Mouse (Mus musculus): ENCODE data around the gene Hspb1. TPM values are rescaled to one million over a fixed set of nuclear protein-coding genes. Genes with fewer than 3 reads are reported as not detected.

The Hspb1 gene
- polyA plus RNA-seq, 1 experiment from 2014 or later = 616 TPM

- peaks cover 24% of the 10 kb centered on the region for H3K27me3 ChIP-seq
- POLR2A ChIA-PET = no interaction called here
- CTCF ChIA-PET = no interaction called here
- no peak for DNase-seq (ENCODE audit: low read depth, low spot score)
- ATAC-seq = no peak
- in situ Hi-C loops (cut with MboI; ENCODE audit: low pct_unique_long_range_greater_than_20kb) = no loop called here
- TF ChIP-seq CTCF (IDR thresholded peaks at IDR 0.05) = no peak
Observed at GRCm38 (mm10) chr5:135866662-135867061, 21.1 kb upstream of the Hspb1 start.

DNA sequence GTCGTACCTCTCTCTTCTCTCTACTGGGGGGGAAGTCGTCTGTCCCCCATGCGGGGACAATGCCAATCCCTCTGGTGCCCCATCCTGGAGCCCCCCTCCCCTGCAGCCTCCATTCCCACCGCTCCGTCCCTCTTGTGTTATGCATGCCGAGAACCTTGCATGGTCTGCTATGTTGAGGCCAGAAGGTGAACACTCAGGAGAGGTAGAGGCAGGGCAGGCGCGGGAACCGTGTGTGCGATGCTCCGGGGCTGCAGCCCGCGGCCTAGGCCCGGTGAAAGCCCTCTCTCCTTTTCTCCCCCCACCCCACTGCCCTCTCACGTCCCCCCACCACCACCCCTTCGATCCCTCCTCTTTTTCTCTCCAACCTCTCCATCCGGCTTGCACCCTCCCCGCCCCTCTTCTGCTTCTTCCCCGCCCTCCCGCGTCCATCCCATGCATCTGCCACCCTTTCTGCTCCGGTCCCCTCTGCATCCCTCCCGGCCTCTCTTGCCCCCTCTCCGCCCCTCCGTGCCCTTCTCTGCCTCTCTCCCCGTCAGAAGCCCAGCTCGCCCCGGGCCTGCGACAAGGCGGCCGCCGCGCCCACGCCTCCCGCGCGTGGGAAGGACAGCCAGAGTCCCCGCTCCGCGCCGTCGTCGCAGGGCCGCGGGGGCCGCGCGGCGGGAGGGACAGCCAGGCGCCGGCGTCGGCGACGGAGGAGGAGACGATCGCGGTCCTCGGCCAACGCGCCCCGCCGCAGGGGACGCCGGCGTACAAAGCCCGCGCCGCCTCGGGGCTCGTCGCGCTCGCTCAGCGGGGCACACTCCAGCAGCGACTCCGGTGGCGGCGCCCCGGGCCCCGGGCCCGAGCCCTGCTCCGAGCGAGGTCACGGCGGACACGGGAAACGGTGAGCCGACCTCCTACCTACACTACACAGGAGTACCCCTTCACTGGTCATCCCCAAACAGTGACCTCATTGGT is 19.8 kb upstream of the Hspb1 start:
- ATAC-seq (no peak), DNase-seq (ENCODE audit: low read depth, low spot score) (no peak)
- no peak for TF ChIP-seq CTCF (IDR thresholded peaks at IDR 0.05)
- peaks cover 17% of the 10 kb centered on the region for H3K27me3 ChIP-seq
- in situ Hi-C loops (cut with MboI; ENCODE audit: low pct_unique_long_range_greater_than_20kb) = no loop called here
- CTCF ChIA-PET = no interaction called here
- POLR2A ChIA-PET = interaction anchor here (0.7 kb wide), 1 partner anchor 1138 kb away, joined by 5 read pairs; no protein-coding TSS in a partner anchor

GRCm38 (mm10) chr5:135868653-135869052 is 19.1 kb upstream of the Hspb1 start:
- ATAC-seq (no peak), DNase-seq (ENCODE audit: low read depth, low spot score) (no peak)
- POLR2A ChIA-PET = interaction anchor here (0.7 kb wide), 1 partner anchor 1138 kb away, joined by 5 read pairs; no protein-coding TSS in a partner anchor
- no peak for TF ChIP-seq CTCF (IDR thresholded peaks at IDR 0.05)
- in situ Hi-C loops (cut with MboI; ENCODE audit: low pct_unique_long_range_greater_than_20kb) = no loop called here
- CTCF ChIA-PET = interaction anchor here (1.5 kb wide), 1 partner anchor 9 kb away, joined by 3 read pairs; no protein-coding TSS in a partner anchor
- peaks cover 15% of the 10 kb centered on the region for H3K27me3 ChIP-seq

- no peak for TF ChIP-seq CTCF (IDR thresholded peaks at IDR 0.05)
- H3K27me3 ChIP-seq = peaks cover 15% of the 10 kb centered on the region
- ChIA-PET POLR2A (no interaction called here), CTCF (interaction anchor here (1.5 kb wide), 1 partner anchor 8 kb away, joined by 3 read pairs; no protein-coding TSS in a partner anchor)
- in situ Hi-C loops (cut with MboI; ENCODE audit: low pct_unique_long_range_greater_than_20kb) = no loop called here
- no peak for ATAC-seq
- DNase-seq (ENCODE audit: low read depth, low spot score) = no peak
Observed at GRCm38 (mm10) chr5:135869661-135870423, 17.9 kb upstream of the Hspb1 start.

DNA sequence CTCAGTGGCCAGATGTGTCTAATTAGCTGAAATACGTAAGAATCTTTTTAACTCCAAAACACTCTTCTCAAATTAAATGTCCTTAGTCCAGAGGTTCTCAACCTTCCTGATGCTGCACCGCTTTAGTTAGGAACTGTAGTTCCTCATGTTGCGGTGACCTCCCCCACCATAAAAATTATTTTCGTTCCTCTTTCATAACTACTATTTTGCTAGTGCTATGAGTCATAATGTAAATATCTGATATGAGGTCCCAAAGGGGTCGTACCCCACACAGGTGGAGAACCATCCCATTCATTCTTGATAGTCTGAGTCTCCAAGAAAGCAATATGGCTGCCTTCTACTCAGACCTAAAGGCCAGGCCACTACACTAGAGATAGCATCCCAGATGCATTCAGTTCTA is 17.2 kb upstream of the Hspb1 start:
- no peak for ATAC-seq

DNA sequence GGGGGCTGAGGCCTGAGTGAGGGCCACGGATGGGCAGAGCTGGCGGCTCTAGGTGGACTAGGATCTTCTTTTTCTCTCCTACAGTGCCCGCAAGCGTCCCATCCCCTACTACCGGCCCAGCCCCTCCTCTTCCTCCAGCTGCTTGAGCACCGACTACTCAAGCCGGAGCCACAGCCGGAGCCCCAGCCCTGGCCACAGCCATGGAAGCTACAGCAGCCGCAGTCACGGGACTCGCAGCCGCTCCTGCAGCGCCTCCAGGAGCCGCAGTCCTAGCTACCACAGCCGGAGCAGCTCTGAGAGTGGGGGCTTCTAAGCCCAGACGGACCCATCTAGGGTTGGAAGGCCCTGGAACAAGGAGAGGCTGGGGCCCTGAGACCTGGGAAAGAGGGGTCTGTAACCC is 14.7 kb upstream of the Hspb1 start:
- CTCF ChIA-PET = no interaction called here
- DNase-seq (ENCODE audit: low read depth, low spot score) (no peak), ATAC-seq (no peak)
- in situ Hi-C loops (cut with MboI; ENCODE audit: low pct_unique_long_range_greater_than_20kb) = no loop called here
- POLR2A ChIA-PET = interaction anchor here (0.7 kb wide), 1 partner anchor 895 kb away, joined by 7 read pairs; no protein-coding TSS in a partner anchor
- H3K27me3 ChIP-seq = no peaks in the 10 kb centered on the region
- TF ChIP-seq CTCF (IDR thresholded peaks at IDR 0.05) = no peak

More for the DNA sequence above, 17.2 kb upstream of the Hspb1 start:
- no peak for TF ChIP-seq CTCF (IDR thresholded peaks at IDR 0.05)
- DNase-seq (ENCODE audit: low read depth, low spot score) = no peak
- ChIA-PET CTCF (no interaction called here), POLR2A (no interaction called here)
- peaks cover 15% of the 10 kb centered on the region for H3K27me3 ChIP-seq
- in situ Hi-C loops (cut with MboI; ENCODE audit: low pct_unique_long_range_greater_than_20kb) = no loop called here

- DNase-seq (ENCODE audit: low read depth, low spot score) = no peak
- no peak for ATAC-seq
- H3K27me3 ChIP-seq = no peaks in the 10 kb centered on the region
- ChIA-PET POLR2A (no interaction called here), CTCF (no interaction called here)
- TF ChIP-seq CTCF (IDR thresholded peaks at IDR 0.05) = no peak
- in situ Hi-C loops (cut with MboI; ENCODE audit: low pct_unique_long_range_greater_than_20kb) = no loop called here
Observed at GRCm38 (mm10) chr5:135873753-135874152, 14.0 kb upstream of the Hspb1 start.

DNA sequence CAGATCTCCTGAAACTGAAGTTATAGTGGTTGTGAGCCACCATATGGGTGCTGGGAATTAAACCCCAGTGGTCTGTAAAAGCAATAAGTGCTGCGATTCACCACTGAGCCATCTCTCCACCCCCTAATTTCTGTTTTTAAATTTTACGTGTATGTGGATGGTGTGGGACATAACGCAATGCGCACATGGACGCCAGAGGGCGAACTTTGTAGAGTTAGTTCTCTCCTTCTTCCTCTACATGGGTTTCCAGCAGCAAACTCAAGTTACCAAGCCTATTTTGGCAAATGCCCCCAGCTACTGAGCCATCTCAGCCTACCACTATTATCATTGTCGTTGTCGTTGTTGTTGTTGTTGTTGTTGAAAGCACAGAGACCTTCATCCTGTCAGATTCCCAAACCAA is 10.5 kb upstream of the Hspb1 start:
- peak; percentile 72 for TF ChIP-seq CTCF (IDR thresholded peaks at IDR 0.05)
- no peaks in the 10 kb centered on the region for H3K27me3 ChIP-seq
- POLR2A ChIA-PET = interaction anchor here (0.8 kb wide), 1 partner anchor 379 kb away, joined by 10 read pairs; no protein-coding TSS in a partner anchor
- in situ Hi-C loops (cut with MboI; ENCODE audit: low pct_unique_long_range_greater_than_20kb) = no loop called here
- DNase-seq (ENCODE audit: low read depth, low spot score) (no peak), ATAC-seq (no peak)
- CTCF ChIA-PET = interaction anchor here (0.7 to 2.8 kb wide), 15 partner anchors 8 to 184 kb away, joined by 3 to 9 read pairs (median 4); partner anchors contain the start of gene Ssc4d

GRCm38 (mm10) chr5:135877831-135878231 is 9.9 kb upstream of the Hspb1 start:
- peak; percentile 71 for TF ChIP-seq CTCF (IDR thresholded peaks at IDR 0.05)
- peak; percentile 27 for ATAC-seq
- in situ Hi-C loops (cut with MboI; ENCODE audit: low pct_unique_long_range_greater_than_20kb) = no loop called here

GRCm38 (mm10) chr5:135879449-135880158 is 8.1 kb upstream of the Hspb1 start:
- ChIA-PET POLR2A (interaction anchor here (2.4 kb wide), 1 partner anchor 9 kb away, joined by 8 read pairs; the partner anchor contains the start of gene Hspb1), CTCF (interaction anchor here (2.8 kb wide), 1 partner anchor 19 kb away, joined by 9 read pairs; no protein-coding TSS in a partner anchor)
- in situ Hi-C loops (cut with MboI; ENCODE audit: low pct_unique_long_range_greater_than_20kb) = no loop called here
- no peaks in the 10 kb centered on the region for H3K27me3 ChIP-seq
- DNase-seq (ENCODE audit: low read depth, low spot score) = peak; percentile 67
- no peak for TF ChIP-seq CTCF (IDR thresholded peaks at IDR 0.05)
- peak; percentile 44 for ATAC-seq

More at GRCm38 (mm10) chr5:135877831-135878231, 9.9 kb upstream of the Hspb1 start:
- POLR2A ChIA-PET = interaction anchor here (0.6 to 2.4 kb wide), 6 partner anchors 11 to 380 kb away, joined by 3 to 10 read pairs (median 6); partner anchors contain the start of genes Hspb1 and Ywhag
- CTCF ChIA-PET = interaction anchor here (0.7 to 2.8 kb wide), 21 partner anchors 8 to 183 kb away, joined by 3 to 10 read pairs (median 4); partner anchors contain the start of genes Hspb1 and Ssc4d
- H3K27me3 ChIP-seq = no peaks in the 10 kb centered on the region
- DNase-seq (ENCODE audit: low read depth, low spot score) = no peak

Measured in Patski (cell line).